In genomic region chr8:77342144-77342543, GRCm38 (mm10) we compare ENCODE assay signal across 12 mouse cellular contexts.
DNase-seq lines count a peak whose midpoint lies in the region; ATAC-seq and TF ChIP-seq lines count a peak whose summit lies in the region.
"Had no signal": no experiment of that assay in that cellular context is flagged by ENCODE, and none has a peak within 500 bp of the region (broad histone marks: within the 10 kb centered on the region; RNA-seq: fewer than 3 reads in every experiment).

No protein-coding gene starts in this region.

- no peak overlapping the region for H3K27ac ChIP-seq in hindbrain, postnatal 0 days
- no peak overlapping the region for H3K27ac ChIP-seq in hindbrain, embryonic 14.5 days
- peak overlapping the region; percentile 84 for H3K27ac ChIP-seq in limb, embryonic 14.5 days (replicated peaks; ENCODE audit: low read depth, low read length)
- H3K27ac ChIP-seq: midbrain, embryonic 13.5 days; neural tube, embryonic 13.5 days had no signal

- WGBS in hindbrain, postnatal 0 days, result 58% methylated on average over 4 of the region's 4 CpGs
- WGBS in hindbrain, embryonic 14.5 days, result 77% methylated on average over 4 of the region's 4 CpGs
- WGBS in limb, embryonic 14.5 days, result 67% methylated on average over 4 of the region's 4 CpGs

- no peak overlapping the region for H3K4me3 ChIP-seq in hindbrain, postnatal 0 days (ENCODE audit: low read length)
- no peak overlapping the region for H3K4me3 ChIP-seq in hindbrain, embryonic 14.5 days (replicated peaks; ENCODE audit: low read length)
- no peak overlapping the region for H3K4me3 ChIP-seq in limb, embryonic 14.5 days (replicated peaks; ENCODE audit: low read length)
- H3K4me3 ChIP-seq: midbrain, embryonic 13.5 days; neural tube, embryonic 13.5 days had no signal

- no peak overlapping the region for H3K9ac ChIP-seq in hindbrain, postnatal 0 days (replicated peaks; ENCODE audit: low read length)
- H3K9ac ChIP-seq in hindbrain, embryonic 14.5 days, result no peak overlapping the region
- no peak overlapping the region for H3K9ac ChIP-seq in limb, embryonic 14.5 days (ENCODE audit: low read depth, low read length, severe bottlenecking)
- H3K9ac ChIP-seq: forebrain, postnatal 0 days; midbrain, embryonic 13.5 days; neural tube, embryonic 13.5 days had no signal

- ATAC-seq in hindbrain, postnatal 0 days, result peak; percentile 31; the same call in 1 of the 2 replicates
- ATAC-seq in hindbrain, embryonic 14.5 days (ENCODE audit: low FRiP score), result no peak
- peak; percentile 90 for ATAC-seq in Patski
- ATAC-seq in limb, embryonic 14.5 days (ENCODE audit: low FRiP score, low read depth), result peak; percentile 42; the same call in 1 of the 2 replicates
- ATAC-seq: forebrain, postnatal 0 days; midbrain, embryonic 13.5 days had no signal

- POLR2A ChIA-PET in Patski (lab: Charles Lee), result interaction anchor here (1.0 kb wide), 1 partner anchor 9 kb away, joined by 4 read pairs; no protein-coding TSS in a partner anchor

- 0 out of 2 replicates have a peak, but pooled peaks cover 3% of the 10 kb centered on the region for H3K4me1 ChIP-seq in hindbrain, postnatal 0 days (ENCODE audit: insufficient read depth, low read length)
- H3K4me1 ChIP-seq in hindbrain, embryonic 14.5 days (replicated peaks; ENCODE audit: control insufficient read depth, insufficient read depth, low read length), result no peaks in the 10 kb centered on the region
- H3K4me1 ChIP-seq in limb, embryonic 14.5 days (ENCODE audit: control insufficient read depth, insufficient read depth, low read length), result peaks cover 29% of the 10 kb centered on the region

- intact Hi-C loops in gastrocnemius, postnatal 14 days (cut with DNase I; ENCODE audit: low total_unique reads), result no loop called here

- in situ Hi-C loops in Patski (cut with MboI; ENCODE audit: low pct_unique_long_range_greater_than_20kb), result loop anchor here (25.0 kb wide), 3 partner anchors 430 to 1280 kb away; no protein-coding TSS in a partner anchor

- no peaks in the 10 kb centered on the region for H3K9me3 ChIP-seq in hindbrain, postnatal 0 days (ENCODE audit: low read length)
- no peaks in the 10 kb centered on the region for H3K9me3 ChIP-seq in hindbrain, embryonic 14.5 days (ENCODE audit: control insufficient read depth, low read length)
- H3K9me3 ChIP-seq in limb, embryonic 14.5 days (ENCODE audit: control insufficient read depth, low read length), result no peaks in the 10 kb centered on the region
- H3K9me3 ChIP-seq: midbrain, embryonic 13.5 days; neural tube, embryonic 13.5 days had no signal

- no peaks in the 10 kb centered on the region for H3K36me3 ChIP-seq in hindbrain, postnatal 0 days (ENCODE audit: insufficient read depth, low read length)
- no peaks in the 10 kb centered on the region for H3K36me3 ChIP-seq in hindbrain, embryonic 14.5 days (replicated peaks; ENCODE audit: control insufficient read depth, insufficient read depth)
- 0 out of 2 replicates have a peak, but pooled peaks cover 7% of the 10 kb centered on the region for H3K36me3 ChIP-seq in limb, embryonic 14.5 days (ENCODE audit: control insufficient read depth, insufficient read depth, low read length)
- H3K36me3 ChIP-seq: midbrain, embryonic 13.5 days; neural tube, embryonic 13.5 days had no signal

- TF ChIP-seq CTCF in hindbrain, postnatal 0 days (IDR thresholded peaks at IDR 0.05; ENCODE audit: low read depth), result peak; percentile 48
- peak; percentile 74 for TF ChIP-seq CTCF in Patski (IDR thresholded peaks at IDR 0.05)

- no peak overlapping the region for H3K4me2 ChIP-seq in hindbrain, postnatal 0 days (ENCODE audit: low read depth, low read length)
- H3K4me2 ChIP-seq in hindbrain, embryonic 14.5 days (replicated peaks), result no peak overlapping the region
- H3K4me2 ChIP-seq in limb, embryonic 14.5 days (replicated peaks; ENCODE audit: low read depth, low read length, severe bottlenecking), result no peak overlapping the region
- H3K4me2 ChIP-seq: midbrain, embryonic 13.5 days; neural tube, embryonic 13.5 days had no signal

- no peak for TF ChIP-seq POLR2A in limb, embryonic 14.5 days (IDR thresholded peaks at IDR 0.05; ENCODE audit: borderline replicate concordance, extremely low read depth, insufficient read depth, insufficient read length)

- DNase-seq in hindbrain, postnatal 0 days (ENCODE audit: low spot score), result peak; percentile 51
- DNase-seq in hindbrain, embryonic 14.5 days (ENCODE audit: low spot score), result no peak
- peak; percentile 91 for DNase-seq in 3T3-L1 (ENCODE audit: low read depth, low spot score)
- no peak for DNase-seq in Patski (ENCODE audit: low read depth, low spot score)
- DNase-seq in limb, embryonic 14.5 days (ENCODE audit: low spot score), result peak; percentile 52
- DNase-seq in gastrocnemius, postnatal 14 days, result no peak
- DNase-seq in frontal cortex, postnatal 10 days (ENCODE audit: low spot score in 2 of 2), result no peak
- DNase-seq: cerebellum, adult 9-10 months; forebrain, postnatal 0 days; retina, postnatal 1 day had no signal

- no peaks in the 10 kb centered on the region for H3K27me3 ChIP-seq in hindbrain, postnatal 0 days (ENCODE audit: insufficient read depth, low read length)
- H3K27me3 ChIP-seq in hindbrain, embryonic 14.5 days (ENCODE audit: control insufficient read depth, insufficient read depth, low read length), result no peaks in the 10 kb centered on the region
- H3K27me3 ChIP-seq in Patski, result no peaks in the 10 kb centered on the region
- H3K27me3 ChIP-seq in limb, embryonic 14.5 days (ENCODE audit: control insufficient read depth, insufficient read depth, low read length), result no peaks in the 10 kb centered on the region
- H3K27me3 ChIP-seq: midbrain, embryonic 13.5 days; neural tube, embryonic 13.5 days had no signal

- CTCF ChIA-PET in Patski (lab: Charles Lee), result interaction anchor here (0.9 to 1.0 kb wide), 2 partner anchors 15 to 220 kb away, joined by 3 read pairs; no protein-coding TSS in a partner anchor

Comparison
In these comparisons a context has a peak if more than half of its experiments do, and no peak if none do; other contexts are left out.
1. DNase-seq: peak in hindbrain, postnatal 0 days (single experiment), 3T3-L1 (single experiment) and limb, embryonic 14.5 days (single experiment); none in hindbrain, embryonic 14.5 days (single experiment), Patski (single experiment), gastrocnemius, postnatal 14 days (single experiment) and frontal cortex, postnatal 10 days (0 of 2).